Mouse (Mus musculus): Measurements from ENCODE around the gene Zfyve27. TPM values are rescaled to one million over a fixed set of nuclear protein-coding genes. Genes with fewer than 3 reads are reported as not detected.

Gene Zfyve27
- polyA plus RNA-seq (2017; shearing (Covaris generic)): 72.8 TPM

DNA sequence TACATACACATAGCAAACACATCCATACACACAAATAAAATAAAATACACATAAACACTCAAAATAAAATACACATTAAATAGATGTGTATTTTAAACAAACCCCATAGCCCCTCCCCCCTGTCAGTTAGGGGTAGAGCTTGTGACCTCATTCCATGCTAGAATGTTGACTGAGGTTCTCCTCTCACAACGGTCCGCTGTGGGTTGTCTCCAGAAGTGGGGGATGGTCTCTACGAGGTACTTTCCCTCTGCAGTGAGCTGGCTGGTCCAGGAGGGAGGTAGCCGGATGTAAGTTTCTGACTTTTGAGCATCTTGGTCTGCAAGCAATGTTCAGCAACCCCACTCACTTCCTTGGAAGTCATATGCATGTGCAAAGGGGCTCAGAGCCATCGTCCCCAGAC is at the start of gene Zfyve27:
Gene Zfyve27, plus strand, starts transcription at position 188 of the 400 bp plus-strand sequence.

DNA sequence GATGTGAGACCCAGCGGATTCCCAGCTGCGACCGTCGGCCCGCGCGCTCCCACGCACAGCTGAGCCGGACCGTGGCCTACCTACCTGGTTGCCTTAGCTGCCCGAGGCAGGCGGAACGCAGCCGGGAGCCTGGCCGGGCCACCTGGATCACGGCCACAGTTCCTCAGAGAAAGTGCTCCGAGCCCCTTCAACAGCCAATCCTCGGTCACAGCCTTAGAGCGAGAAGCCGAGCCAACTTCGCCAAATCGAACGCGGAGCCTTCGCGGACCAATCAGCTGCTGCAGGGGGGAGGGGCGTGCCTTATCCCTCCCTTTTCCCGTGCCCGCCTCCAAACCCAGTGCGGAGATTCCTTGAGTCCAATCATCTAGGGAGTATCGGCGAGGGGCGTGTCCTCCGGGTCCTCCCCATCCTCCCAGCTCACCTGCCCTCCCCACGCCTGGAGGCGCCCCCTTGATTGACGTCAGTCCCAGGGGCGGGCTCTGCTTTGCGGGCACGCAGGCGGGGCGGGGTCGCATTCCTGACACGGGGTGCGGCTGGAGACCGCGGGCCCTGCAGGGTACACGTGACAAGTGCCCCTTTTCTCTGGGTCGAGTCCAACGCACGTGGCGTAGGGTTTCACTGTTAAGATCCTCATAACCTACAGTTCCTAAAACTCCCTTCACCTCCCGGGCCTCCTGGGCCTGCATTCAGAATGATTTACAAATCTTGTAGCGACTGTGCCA is 34.8 kb upstream of the Zfyve27 start, which contains the start of gene Avpi1:
Gene Avpi1, minus strand, starts transcription at position 273 of the 722 bp plus-strand sequence.

DNA sequence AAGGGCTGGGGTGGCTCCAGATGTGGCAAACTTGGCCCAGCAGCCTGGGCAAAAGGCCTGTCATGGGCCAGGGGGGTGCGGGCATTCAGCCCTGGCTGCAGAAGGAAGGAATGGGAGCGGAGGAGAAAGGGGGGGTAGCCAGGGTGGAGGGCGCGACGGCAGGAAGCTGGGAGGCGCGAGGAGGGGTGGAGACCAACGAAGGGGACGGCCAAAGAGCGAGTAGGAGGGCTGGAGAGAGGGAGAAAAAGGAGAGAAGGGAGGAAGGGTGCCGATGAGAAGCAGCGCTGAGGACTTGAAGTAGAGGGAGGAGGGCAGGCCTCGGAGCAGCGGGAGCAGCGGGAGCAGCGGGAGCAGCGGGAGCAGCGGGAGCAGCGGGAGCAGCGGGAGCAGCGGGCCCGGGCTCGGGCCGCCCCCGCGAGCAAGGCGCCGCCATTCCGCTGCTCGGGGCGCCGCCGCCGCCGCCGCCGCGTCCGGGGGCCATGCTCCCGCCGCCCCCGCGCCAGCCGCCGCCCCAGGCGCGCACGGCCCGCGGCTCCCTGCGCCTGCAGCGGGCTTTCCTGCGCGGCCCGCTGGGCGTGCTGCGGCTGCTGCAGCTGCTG is 16.5 kb upstream of the Zfyve27 start, which contains the start of gene Marveld1:
Gene Marveld1, plus strand, starts transcription at position 231 of the 599 bp plus-strand sequence.

DNA sequence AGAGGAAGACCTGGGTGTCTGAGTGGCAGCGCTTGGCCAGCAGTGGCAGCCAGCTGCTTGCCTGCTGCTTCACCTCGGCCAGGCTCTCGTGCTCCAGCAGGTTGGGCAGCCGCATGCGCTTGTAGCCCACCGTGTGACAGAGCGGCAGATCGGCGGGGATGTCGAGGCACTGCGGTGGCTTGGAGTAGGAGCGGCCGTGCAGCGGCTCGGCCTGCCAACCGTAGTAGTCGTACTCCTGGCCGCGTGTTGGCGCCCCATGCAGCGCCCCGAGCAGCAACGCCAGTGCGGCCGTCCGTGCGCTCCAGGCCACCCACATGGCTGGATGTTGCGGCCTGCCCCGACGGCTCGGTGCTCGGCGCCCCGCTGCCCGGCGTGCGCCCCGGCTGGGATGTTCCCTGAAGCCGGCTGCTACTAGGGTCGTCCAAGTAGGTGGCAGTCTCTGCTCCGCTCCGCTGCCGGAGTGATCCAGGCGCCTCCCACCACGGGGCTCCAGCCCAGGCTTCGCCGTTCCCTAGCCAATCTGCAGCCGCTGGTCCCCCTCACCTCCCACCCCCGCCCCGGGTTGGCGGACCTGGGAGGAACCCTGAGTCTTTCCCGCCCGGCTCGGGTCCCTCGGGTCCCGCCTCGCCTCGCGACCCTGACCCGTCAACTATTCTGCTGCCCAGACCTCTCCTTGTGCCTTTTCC is 38.1 kb downstream of the Zfyve27 start, which contains the start of gene Sfrp5:
Gene Sfrp5, minus strand, starts transcription at position 557 of the 686 bp plus-strand sequence.

Other genes starting within 250 kb of the Zfyve27 start
- gene Exosc1, start 230.5 kb upstream of the Zfyve27 start, polyA plus RNA-seq (2017; shearing (Covaris generic)): 102 TPM
- 74.9 TPM for gene Zdhhc16, start 230.5 kb upstream of the Zfyve27 start, polyA plus RNA-seq (2017; shearing (Covaris generic))
- gene Mms19, start 182.8 kb upstream of the Zfyve27 start, polyA plus RNA-seq (2017; shearing (Covaris generic)): 94.0 TPM
- 4.8 TPM for gene Ubtd1, start 182.2 kb upstream of the Zfyve27 start, polyA plus RNA-seq (2017; shearing (Covaris generic))
- gene Ankrd2, start 128.0 kb upstream of the Zfyve27 start, polyA plus RNA-seq (2017; shearing (Covaris generic)): not detected
- gene Hoga1, start 118.3 kb upstream of the Zfyve27 start, polyA plus RNA-seq (2017; shearing (Covaris generic)): not detected
- gene 4933411K16Rik, start 111.7 kb upstream of the Zfyve27 start, polyA plus RNA-seq (2017; shearing (Covaris generic)): not detected
- 0.76 TPM for gene Morn4, start 77.6 kb upstream of the Zfyve27 start, polyA plus RNA-seq (2017; shearing (Covaris generic))
- 3.6 TPM for gene Pi4k2a, start 73.5 kb upstream of the Zfyve27 start, polyA plus RNA-seq (2017; shearing (Covaris generic))
- gene Avpi1, start 34.9 kb upstream of the Zfyve27 start, polyA plus RNA-seq (2017; shearing (Covaris generic)): 6.5 TPM
- 3.0 TPM for gene Marveld1, start 16.6 kb upstream of the Zfyve27 start, polyA plus RNA-seq (2017; shearing (Covaris generic))
- not detected for gene Sfrp5, start 38.3 kb downstream of the Zfyve27 start, polyA plus RNA-seq (2017; shearing (Covaris generic))
- gene Golga7b, start 83.6 kb downstream of the Zfyve27 start, polyA plus RNA-seq (2017; shearing (Covaris generic)): not detected